Mouse (Mus musculus): ENCODE data around the gene Tmem108.

The Tmem108 gene

GRCm38 (mm10) chr9:103443824-103444185 is 317.8 kb downstream of the Tmem108 start:
- no peak for DNase-seq (ENCODE audit: low spot score)

- no peak for DNase-seq (ENCODE audit: low spot score)
Measured at GRCm38 (mm10) chr9:103443121-103443823, 318.4 kb downstream of the Tmem108 start.

- DNase-seq (ENCODE audit: low spot score): no peak
Measured at GRCm38 (mm10) chr9:103440597-103440996, 321.0 kb downstream of the Tmem108 start.

- peak; percentile 11 for DNase-seq (ENCODE audit: low spot score)
Measured at GRCm38 (mm10) chr9:103437104-103437503, 324.5 kb downstream of the Tmem108 start.

GRCm38 (mm10) chr9:103434116-103434515 is 327.5 kb downstream of the Tmem108 start:
- DNase-seq (ENCODE audit: low spot score): no peak

Measured in urinary bladder, postnatal 14 days (tissue).